Mouse (Mus musculus) stomach, embryonic 15.5 days (tissue): ENCODE data around the gene 9430097D07Rik. TPM values are rescaled to one million over a fixed set of nuclear protein-coding genes. Genes with fewer than 3 reads are reported as not detected.

ENCODE experiments used
- ATAC-seq: fragments of 200-750 bp; cut with Nextera tagmentation; 2 replicates; pipeline ENCODE4 v1.8.0; 2017; ENCODE audit warnings: low read depth, moderate number of reproducible peaks, moderate TSS enrichment; ENCODE audit not compliant: insufficient read depth, low FRiP score
- H3K27ac ChIP-seq: fragments of 300-500 bp; sonication (generic); 2 replicates; pipeline ENCODE4 v1.5.1; 2015; ENCODE audit warnings: mild to moderate bottlenecking, inconsistent platforms
- H3K27me3 ChIP-seq: fragments of 300-500 bp; sonication (generic); replicated peaks from 2 replicates; pipeline ENCODE4 v1.6.1; 2015; ENCODE audit warnings: inconsistent platforms
- H3K36me3 ChIP-seq: fragments of 300-500 bp; sonication (generic); 2 replicates; pipeline ENCODE4 v1.6.1; 2015; ENCODE audit warnings: inconsistent platforms
- H3K4me1 ChIP-seq: fragments of 300-500 bp; sonication (generic); 2 replicates; pipeline ENCODE4 v1.6.1; 2015; ENCODE audit warnings: inconsistent platforms
- H3K4me2 ChIP-seq: fragments of 300-500 bp; sonication (generic); 2 replicates; pipeline ENCODE4 v1.6.1; 2015; ENCODE audit warnings: mild to moderate bottlenecking, inconsistent platforms
- H3K4me3 ChIP-seq: fragments of 300-500 bp; sonication (generic); replicated peaks from 2 replicates; pipeline ENCODE4 v1.5.1; 2015; ENCODE audit warnings: inconsistent platforms
- H3K9ac ChIP-seq: fragments of 300-500 bp; sonication (generic); 2 replicates; pipeline ENCODE4 v1.6.1; 2015; ENCODE audit warnings: inconsistent platforms
- H3K9me3 ChIP-seq: fragments of 300-500 bp; sonication (generic); 2 replicates; pipeline ENCODE4 v1.6.1; 2016; ENCODE audit warnings: inconsistent platforms
- WGBS: fragments of 180-500 bp; shearing (Covaris S2); methylation state at CpG from one replicate; pipeline ENCODE4 v1.1.7; 2015; 5-methylcytosine and 5-hydroxymethylcytosine counted together
- polyA plus RNA-seq: library from polyadenylated mRNA; unstranded; fragments of >200 nt; fragmentation: Nextera tagmentation; extraction: Ambion mirVana; gene quantifications from 2 replicates; pipeline ENCODE4 v1.2.1, GENCODE M21; 2015

Gene 9430097D07Rik
- polyA plus RNA-seq, 1 experiment from 2014 or later, result 0.12 TPM

DNA sequence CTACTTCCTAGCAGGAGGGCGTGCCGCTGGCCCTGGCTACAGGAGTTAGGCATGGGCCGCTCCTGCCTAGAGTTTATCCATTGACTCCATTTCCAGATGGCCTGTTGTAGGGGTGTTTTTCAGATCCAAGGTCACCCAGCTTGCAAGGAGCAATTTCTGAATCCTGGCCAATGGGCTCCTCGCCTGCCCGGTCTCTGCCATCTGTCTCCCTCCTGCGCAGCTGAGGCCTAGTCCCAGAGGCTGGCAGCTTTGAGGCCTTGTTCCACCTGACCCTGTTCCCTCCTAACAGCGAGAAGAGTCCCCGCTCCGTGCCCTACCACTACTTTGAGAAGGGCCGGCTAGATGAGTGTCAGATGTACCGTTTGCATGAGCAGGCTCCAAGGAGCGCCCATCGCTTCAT lies 21.2 kb upstream of the 9430097D07Rik start:
- Histone ChIP-seq H3K27ac (no peak overlapping the region), H3K4me1 (peaks cover 4% of the 10 kb centered on the region), H3K4me3 (no peak overlapping the region), H3K4me2 (no peak overlapping the region), H3K27me3 (no peaks in the 10 kb centered on the region), H3K36me3 (peaks cover 7% of the 10 kb centered on the region; the same call in 1 of the 2 replicates), H3K9me3 (no peaks in the 10 kb centered on the region), H3K9ac (no peak overlapping the region)
- 87% methylated on average over 13 of the region's 13 CpGs for WGBS
- ATAC-seq, result no peak

GRCm38 (mm10) chr2:32591249-32591648 lies 15.8 kb upstream of the 9430097D07Rik start:
- Histone ChIP-seq H3K4me3 (no peak overlapping the region), H3K27me3 (no peaks in the 10 kb centered on the region), H3K4me2 (no peak overlapping the region), H3K36me3 (peaks cover 7% of the 10 kb centered on the region; the same call in 1 of the 2 replicates), H3K9ac (no peak overlapping the region), H3K4me1 (peaks cover 22% of the 10 kb centered on the region; the same call in 1 of the 2 replicates), H3K9me3 (no peaks in the 10 kb centered on the region), H3K27ac (no peak overlapping the region)
- 62% methylated on average over 6 of the region's 6 CpGs for WGBS
- ATAC-seq, result no peak

DNA sequence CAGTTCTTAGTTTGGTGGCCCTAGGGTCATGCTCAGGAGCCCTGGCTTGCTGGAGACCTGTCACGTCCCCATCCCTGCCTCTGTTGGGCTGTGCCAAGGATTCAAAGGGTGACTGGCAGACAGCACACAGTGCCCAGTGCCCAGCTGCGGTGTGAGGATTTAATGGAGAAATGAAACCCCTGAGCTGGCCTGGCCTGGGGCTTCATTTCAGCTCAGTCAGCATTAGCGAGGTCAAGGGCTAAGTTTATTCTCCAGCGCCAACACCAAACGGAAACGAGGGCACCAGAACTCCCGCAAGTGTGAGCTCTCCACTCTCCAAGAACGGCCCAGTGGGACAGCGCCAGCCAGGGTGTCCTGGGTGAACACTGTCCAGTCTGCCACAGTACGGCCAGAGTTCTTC lies 14.7 kb upstream of the 9430097D07Rik start:
- Histone ChIP-seq H3K36me3 (peaks cover 7% of the 10 kb centered on the region; the same call in 1 of the 2 replicates), H3K9me3 (no peaks in the 10 kb centered on the region), H3K4me3 (no peak overlapping the region), H3K27ac (no peak overlapping the region), H3K9ac (no peak overlapping the region), H3K27me3 (no peaks in the 10 kb centered on the region), H3K4me1 (peaks cover 22% of the 10 kb centered on the region; the same call in 1 of the 2 replicates), H3K4me2 (no peak overlapping the region)
- no peak for ATAC-seq
- WGBS, result 73% methylated on average over 10 of the region's 10 CpGs

DNA sequence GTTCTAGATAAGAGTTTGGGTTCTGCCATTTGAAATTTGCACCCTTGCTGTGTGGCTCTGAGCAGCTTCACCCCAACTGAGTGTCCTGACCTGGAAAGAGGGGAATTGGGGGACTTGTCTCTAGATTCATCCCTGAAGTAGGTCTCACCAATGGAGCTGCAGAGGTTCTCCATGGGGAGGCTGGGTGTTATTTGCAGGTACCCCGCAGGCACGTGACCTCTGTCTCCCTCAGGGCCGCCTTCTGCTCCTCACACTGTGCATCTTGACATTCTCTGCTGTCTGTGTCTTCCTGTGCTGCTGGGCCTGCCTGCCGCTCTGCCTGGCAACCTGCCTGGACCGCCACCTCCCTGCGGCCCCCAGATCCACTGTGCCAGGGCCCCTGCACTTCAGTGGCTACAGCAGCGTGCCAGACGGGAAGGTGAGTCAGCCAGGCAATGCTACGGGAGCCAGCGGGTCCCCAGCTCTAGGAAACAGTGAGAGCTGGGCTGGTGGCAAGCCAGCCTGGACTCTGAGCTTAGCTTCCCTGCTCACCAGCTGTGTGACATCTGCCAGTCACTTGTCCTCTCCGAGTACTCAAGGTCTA lies 13.8 kb upstream of the 9430097D07Rik start:
- H3K9ac ChIP-seq, result no peak overlapping the region
- 0 out of 2 replicates have a peak, but pooled peaks cover 3% of the 10 kb centered on the region for H3K36me3 ChIP-seq
- no peaks in the 10 kb centered on the region for H3K27me3 ChIP-seq
- H3K9me3 ChIP-seq, result no peaks in the 10 kb centered on the region
- H3K4me1 ChIP-seq, result peaks cover 22% of the 10 kb centered on the region; the same call in 1 of the 2 replicates
- no peak overlapping the region for H3K4me3 ChIP-seq
- no peak overlapping the region for H3K27ac ChIP-seq
- ATAC-seq, result no peak
- 75% methylated on average over 11 of the region's 11 CpGs for WGBS
- peak overlapping the region; percentile 5; the same call in 1 of the 2 replicates for H3K4me2 ChIP-seq

DNA sequence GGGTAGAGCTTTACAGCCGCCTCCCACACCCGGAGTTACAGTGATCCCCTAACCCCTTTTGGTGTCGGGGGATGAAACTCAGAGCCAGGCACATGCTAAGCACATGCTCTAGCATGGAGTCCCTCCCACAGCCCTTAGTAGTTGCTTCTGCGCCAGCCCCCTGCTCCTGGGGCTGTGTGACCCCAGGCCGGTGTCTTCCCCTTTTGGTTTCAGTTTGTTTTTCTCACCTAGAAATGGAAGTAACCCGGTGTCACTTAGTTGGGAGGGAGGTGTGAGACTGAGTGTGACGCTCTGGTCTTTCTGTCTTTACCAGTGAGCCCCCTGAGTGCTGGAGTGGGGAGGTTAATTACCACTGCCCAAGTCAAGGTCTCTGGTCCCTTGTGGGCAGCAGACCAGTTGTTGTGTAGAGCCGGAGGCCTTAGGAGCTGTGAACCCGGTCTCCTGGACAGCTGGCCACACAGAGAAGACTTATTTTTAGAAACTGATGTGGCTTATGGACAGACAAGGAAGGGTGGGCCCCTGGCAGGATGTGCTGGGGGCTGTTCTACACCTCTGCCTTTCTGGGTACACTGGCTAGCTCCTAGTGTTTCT lies 12.3 kb upstream of the 9430097D07Rik start:
- H3K4me1 ChIP-seq, result peaks cover 27% of the 10 kb centered on the region; the same call in 1 of the 2 replicates
- peak overlapping the region; percentile 62 for H3K4me3 ChIP-seq
- no peaks in the 10 kb centered on the region for H3K9me3 ChIP-seq
- H3K27ac ChIP-seq, result peak overlapping the region; percentile 44
- no peaks in the 10 kb centered on the region for H3K36me3 ChIP-seq
- H3K9ac ChIP-seq, result peak overlapping the region; percentile 35; the same call in 1 of the 2 replicates
- no peak for ATAC-seq
- peak overlapping the region; percentile 82 for H3K4me2 ChIP-seq
- 22% methylated on average over 9 of the region's 9 CpGs for WGBS
- H3K27me3 ChIP-seq, result no peaks in the 10 kb centered on the region

GRCm38 (mm10) chr2:32586871-32587351 lies 11.4 kb upstream of the 9430097D07Rik start, which contains the start of gene St6galnac4:
Gene St6galnac4 (plus strand): TSS chr2:32587095.
- Histone ChIP-seq H3K9me3 (no peaks in the 10 kb centered on the region), H3K27ac (peak within 1 kb of the TSS; percentile 44), H3K4me3 (peak within 1 kb of the TSS; percentile 62), H3K27me3 (no peaks in the 10 kb centered on the region), H3K9ac (peak within 1 kb of the TSS; percentile 35; the same call in 1 of the 2 replicates), H3K4me2 (peak within 1 kb of the TSS; percentile 82), H3K36me3 (no peaks in the 10 kb centered on the region), H3K4me1 (peaks cover 27% of the 10 kb centered on the region; the same call in 1 of the 2 replicates)
- WGBS, result under 1% methylated on average over 37 of the region's 38 CpGs
- peak; percentile 83 for ATAC-seq

DNA sequence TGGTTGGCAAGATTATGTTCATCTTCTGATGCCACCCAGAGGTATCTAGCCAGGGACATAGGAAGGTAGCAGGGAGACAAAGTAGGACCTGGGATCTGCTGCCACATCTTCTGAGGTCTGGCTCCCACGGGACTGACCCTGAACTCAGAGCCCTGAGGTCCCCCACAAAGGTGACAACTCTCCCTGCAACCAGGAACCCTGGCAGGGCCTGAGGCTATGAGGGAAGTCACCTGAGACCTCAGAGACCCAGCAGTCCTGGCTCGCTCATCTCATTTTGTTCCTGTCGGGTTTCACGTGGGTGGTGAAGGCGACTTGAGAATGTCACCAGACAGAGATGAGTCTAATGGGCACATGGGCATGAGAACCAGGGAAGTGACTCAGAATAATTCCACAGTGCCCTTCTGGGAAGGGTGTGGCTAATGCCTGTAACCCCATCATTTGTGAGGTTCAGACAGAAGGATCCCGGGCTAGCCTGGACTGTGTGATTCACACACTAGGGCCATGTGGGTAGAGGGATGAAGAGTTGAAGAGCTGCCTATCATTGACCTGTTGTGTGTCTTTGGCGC lies 9.7 kb upstream of the 9430097D07Rik start:
- peaks cover 27% of the 10 kb centered on the region; the same call in 1 of the 2 replicates for H3K4me1 ChIP-seq
- H3K9ac ChIP-seq, result no peak overlapping the region
- H3K4me2 ChIP-seq, result no peak overlapping the region
- H3K4me3 ChIP-seq, result no peak overlapping the region
- no peaks in the 10 kb centered on the region for H3K9me3 ChIP-seq
- 86% methylated on average over 7 of the region's 7 CpGs for WGBS
- no peak for ATAC-seq
- H3K27ac ChIP-seq, result no peak overlapping the region
- no peaks in the 10 kb centered on the region; the same call in 1 of the 2 replicates for H3K27me3 ChIP-seq
- H3K36me3 ChIP-seq, result no peaks in the 10 kb centered on the region

DNA sequence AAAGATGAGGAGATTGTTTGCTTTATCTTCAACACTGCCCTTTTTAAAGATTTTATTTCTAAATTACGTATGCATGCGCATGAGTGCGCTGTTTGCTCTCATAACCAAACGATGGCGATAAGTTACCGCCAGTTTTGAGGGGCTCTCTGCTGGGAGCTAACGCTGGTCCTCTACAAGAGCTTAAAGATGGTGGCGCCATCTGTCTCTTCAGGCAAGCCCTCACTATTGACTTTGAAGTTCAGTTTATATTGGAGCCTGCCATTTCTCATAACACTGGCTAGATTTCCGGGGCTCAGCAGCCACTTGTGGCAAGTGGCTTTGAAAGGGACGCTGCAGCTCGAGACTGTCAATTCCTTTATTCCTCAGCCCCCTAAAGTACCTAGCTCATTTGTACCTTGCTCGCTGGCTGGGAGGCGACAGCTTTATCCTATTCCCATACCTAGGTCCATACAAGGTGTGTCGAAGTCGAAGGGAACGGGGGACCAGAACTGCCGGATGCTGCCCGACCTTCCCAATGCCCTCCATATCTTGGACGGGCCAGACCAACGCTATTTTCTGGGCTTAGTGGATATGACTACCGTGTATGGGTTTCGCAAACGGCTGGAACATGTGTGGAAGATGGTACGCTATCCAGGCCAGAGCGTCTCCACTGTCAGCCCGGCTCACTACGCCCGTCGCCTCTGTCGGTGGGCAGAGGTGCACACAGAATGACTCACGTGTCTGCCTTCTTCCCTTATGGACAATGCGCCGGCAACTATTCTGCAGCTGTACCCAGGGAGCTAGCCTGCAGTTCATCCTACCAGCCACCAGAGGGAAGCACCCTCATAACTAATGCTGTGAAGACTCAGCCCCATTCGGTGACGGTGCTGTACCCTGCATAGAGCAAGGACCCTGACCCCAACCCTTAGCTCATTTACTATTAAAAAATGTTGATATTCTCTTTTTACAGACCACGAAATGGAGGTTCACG lies 7.6 kb upstream of the 9430097D07Rik start:
- H3K27me3 ChIP-seq, result peaks cover 3% of the 10 kb centered on the region
- ATAC-seq, result peak; percentile 70
- H3K36me3 ChIP-seq, result no peaks in the 10 kb centered on the region
- peaks cover 24% of the 10 kb centered on the region; the same call in 1 of the 2 replicates for H3K4me1 ChIP-seq
- H3K27ac ChIP-seq, result no peak overlapping the region
- no peak overlapping the region for H3K9ac ChIP-seq
- WGBS, result 10% methylated on average over 37 of the region's 37 CpGs
- H3K9me3 ChIP-seq, result no peaks in the 10 kb centered on the region
- H3K4me3 ChIP-seq, result peak overlapping the region; percentile 26; the same call in 1 of the 2 replicates
- H3K4me2 ChIP-seq, result peak overlapping the region; percentile 61

- no peak for ATAC-seq
- Histone ChIP-seq H3K36me3 (no peaks in the 10 kb centered on the region), H3K4me2 (peak overlapping the region; percentile 29; the same call in 1 of the 2 replicates), H3K4me3 (peak overlapping the region; percentile 9), H3K4me1 (0 out of 2 replicates have a peak, but pooled peaks cover 11% of the 10 kb centered on the region), H3K9me3 (no peaks in the 10 kb centered on the region), H3K27ac (no peak overlapping the region), H3K27me3 (peaks cover 6% of the 10 kb centered on the region), H3K9ac (no peak overlapping the region)
- WGBS, result 43% methylated on average over 19 of the region's 19 CpGs
Observed at GRCm38 (mm10) chr2:32581450-32582095, 6.1 kb upstream of the 9430097D07Rik start.

GRCm38 (mm10) chr2:32578146-32579046 lies 2.9 kb upstream of the 9430097D07Rik start:
- H3K36me3 ChIP-seq, result no peaks in the 10 kb centered on the region
- H3K4me3 ChIP-seq, result no peak overlapping the region
- WGBS, result 36% methylated on average over 25 of the region's 30 CpGs
- peaks cover 17% of the 10 kb centered on the region for H3K4me1 ChIP-seq
- no peaks in the 10 kb centered on the region for H3K9me3 ChIP-seq
- H3K27me3 ChIP-seq, result peaks cover 10% of the 10 kb centered on the region
- H3K9ac ChIP-seq, result no peak overlapping the region
- H3K4me2 ChIP-seq, result no peak overlapping the region
- H3K27ac ChIP-seq, result no peak overlapping the region
- ATAC-seq, result no peak
